Mouse (Mus musculus) CH12F3 (cell line): ENCODE results near the gene Gcsam.

Experiments
- in situ Hi-C: fragments of 300-500 bp; cut with MboI; formaldehyde crosslinking; loops from 2 replicates; pipeline ENCODE4 v1.14.3; 2020; ENCODE audit warnings: low sequenced_read_pairs

Gcsam gene

DNA sequence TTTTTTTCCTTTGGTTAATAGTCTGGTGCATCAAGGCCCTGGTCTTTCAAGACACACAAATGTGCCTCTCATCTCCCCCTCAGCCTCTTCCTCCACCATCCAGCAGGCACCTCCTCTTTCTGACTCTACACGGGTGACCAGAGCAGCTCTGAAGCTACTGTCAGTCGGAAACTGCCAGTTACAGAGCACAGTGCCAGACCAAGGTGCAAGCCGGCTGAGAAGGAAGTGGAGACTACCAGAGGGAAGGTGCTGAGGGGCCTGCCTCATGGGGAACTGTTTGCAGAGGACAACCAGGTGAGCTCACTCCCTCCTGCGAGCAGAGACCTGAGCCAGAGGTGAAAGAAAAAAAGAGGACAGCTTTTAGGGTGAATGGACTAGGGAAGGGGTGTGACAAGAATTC, at the start of gene Gcsam:
Gene Gcsam (plus strand): TSS at position 114 of the 400 bp plus-strand sequence.
- in situ Hi-C loops = no loop called here

DNA sequence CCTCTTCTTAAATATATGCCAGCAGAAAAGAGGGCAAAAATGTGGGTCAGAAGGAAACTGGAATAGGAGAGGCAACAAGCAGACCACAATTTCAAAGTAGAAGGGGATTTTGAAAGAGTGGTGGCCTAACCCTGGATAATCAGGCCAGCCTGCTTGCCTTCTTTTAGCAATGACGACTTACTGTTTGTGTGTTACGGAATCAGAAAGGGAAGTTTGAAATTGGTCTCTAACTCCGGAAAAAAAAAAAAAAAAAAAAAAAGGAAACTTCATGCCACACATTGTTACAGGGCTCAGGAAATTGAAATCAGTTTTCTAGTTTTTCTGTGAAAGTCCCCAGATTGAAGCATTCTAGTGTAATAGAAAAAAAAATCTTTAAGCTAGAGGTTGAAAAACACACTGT, 48.4 kb upstream of the Gcsam start:
- in situ Hi-C loops = no loop called here

DNA sequence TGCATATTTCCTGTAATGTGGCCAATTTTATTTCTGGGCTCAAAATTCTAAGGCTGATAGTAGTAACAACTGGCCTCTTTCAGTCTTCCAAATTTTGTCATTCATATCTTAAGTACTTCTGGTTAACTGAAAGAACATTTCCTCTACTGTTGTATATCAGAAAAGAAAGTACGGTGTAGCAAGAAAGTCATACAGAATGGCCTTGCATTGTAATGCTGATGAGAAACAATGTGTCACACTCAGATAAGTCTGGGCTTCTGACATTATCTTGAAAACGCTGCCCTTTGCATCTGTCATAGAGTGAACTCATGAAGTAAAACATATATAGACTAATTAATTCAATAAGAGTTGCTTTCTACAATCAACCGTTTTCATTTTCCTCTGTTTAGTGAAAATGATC, 37.9 kb upstream of the Gcsam start:
- in situ Hi-C loops = no loop called here

DNA sequence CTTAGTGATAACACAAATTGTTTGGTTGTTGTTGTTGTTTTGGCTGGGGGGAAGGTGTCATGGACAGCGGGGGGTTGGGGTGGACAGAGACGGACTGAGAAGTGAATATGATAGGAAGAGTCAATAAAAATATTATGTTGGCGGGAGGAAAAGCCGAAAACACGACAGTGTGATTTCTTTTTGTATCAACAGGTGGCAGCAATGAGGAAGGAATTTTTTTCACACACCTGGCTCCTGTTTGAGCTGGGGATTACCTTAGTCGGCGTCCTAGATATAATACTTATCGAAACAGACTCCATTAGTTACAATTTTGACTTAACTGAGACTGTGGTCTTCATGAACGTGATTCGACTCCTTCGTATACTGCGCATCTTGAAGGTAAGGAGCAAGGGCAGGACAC, 30.3 kb upstream of the Gcsam start:
- in situ Hi-C loops = no loop called here

DNA sequence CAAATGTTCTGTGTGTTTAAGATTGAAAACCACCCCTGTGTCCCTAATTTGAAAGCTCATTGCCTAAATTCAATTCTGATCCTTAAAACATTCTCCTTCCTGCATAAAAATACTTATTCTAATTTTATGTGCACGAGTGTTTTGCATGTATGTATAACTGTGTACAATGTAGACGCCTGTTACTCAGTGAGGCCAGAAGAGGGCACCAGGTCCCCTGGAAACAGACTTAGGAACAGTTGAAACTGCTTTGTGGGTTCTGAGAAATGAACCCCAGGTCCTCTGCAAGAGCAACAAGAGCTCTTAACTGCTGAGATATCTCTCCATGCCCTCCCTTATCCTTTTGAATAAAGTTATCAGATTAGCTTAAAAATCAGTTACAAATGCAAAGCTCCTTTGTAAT, 27.7 kb upstream of the Gcsam start:
- in situ Hi-C loops = no loop called here

DNA sequence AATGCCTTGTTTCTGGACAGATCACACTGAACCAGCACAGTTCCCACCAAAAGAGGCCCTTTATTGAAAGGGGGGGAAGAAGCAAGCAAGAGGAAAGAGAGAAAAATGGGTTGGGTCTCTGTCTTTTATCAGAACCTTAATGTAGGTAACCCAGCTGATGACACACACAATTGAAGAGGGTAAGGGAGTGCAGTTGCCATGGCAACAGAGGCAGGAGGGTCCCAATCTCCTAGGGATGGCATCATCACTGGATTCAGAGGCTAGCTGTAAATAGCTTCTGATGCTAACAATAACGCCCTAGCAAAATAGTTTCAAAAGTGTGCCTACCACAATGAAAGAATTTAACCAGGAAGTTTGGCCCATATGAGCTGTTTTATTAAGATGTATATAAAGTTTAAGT, 16.5 kb upstream of the Gcsam start:
- in situ Hi-C loops = no loop called here

DNA sequence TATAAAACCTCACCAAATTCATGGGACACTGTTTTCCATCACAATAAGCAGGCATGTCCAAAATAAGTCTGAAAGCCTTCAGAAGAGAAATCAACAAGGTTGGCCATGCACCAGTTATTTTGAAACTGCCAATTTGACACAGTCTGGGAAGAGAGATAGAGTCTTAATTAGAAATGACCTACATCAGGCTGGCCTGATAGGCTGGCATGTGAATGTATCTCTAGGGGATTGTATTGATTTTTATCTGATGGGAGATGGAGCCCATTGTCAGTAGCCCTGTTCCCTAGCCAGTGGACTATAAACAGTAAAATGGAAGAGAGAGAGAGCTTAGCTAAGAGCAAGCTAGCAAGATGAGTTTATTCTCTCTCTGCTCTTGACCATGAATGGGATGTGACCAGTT, 14.7 kb upstream of the Gcsam start:
- in situ Hi-C loops = no loop called here

DNA sequence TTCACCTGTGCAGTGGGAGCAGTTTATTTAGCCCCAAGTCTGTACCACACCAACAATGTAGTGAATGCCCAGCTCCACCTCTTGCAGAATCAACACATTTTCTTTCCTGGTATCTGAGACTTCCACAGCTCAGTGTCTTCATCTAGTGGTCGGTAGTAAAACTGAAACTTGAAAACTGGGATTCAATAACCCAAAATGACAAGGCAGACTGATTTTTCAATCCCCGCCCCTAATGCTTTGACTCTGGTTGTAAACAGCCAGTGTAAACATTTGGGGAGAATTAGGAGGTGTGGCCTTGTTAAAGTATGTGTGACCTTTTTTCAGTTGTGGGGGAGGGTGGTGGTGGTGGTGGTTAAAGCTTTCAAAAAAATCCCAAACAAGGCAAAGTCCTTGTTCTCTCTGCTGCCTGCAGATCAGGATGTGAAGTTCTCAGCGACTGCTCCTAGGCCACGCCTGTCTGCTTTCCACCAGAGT, 1.7 kb upstream of the Gcsam start:
- in situ Hi-C loops = no loop called here

DNA sequence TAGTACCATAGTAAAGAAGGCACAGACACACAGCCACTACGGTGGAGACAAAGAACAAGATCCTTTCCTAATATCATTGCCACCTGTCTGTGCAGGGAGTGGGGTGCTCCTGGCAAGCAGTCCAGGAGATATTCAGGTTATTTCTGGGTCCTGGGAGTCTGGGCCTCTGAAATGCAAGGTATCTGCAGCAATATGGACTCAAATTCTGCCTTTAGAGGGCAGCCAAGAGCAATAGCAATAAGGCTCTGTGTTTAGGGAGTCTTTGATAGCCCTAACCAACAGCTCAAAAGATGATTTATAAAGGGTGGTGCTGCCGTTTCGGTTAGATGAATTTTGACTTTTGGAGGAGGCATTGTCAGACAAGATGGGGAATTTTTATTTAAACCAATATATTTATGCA, 880 bp upstream of the Gcsam start:
- in situ Hi-C loops = no loop called here

DNA sequence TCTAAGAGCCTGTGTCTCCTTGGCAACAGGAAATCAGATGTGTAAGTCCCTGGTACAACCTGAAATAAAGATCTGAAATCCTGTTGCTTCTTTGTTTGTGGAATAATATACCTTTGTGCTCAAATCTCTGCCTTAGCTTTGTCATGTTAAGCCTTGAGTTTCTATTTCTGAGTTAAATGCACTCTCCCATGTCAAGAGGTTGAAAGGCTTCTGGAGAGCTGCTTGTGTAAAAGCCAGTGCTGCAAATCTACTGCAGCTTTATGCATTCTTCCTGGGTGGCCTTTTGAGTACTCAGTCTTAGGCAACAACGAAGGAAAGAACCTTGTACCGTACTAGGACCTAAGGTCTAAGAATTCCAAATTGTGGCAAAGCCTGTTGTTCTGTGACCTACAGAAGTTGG, 3.1 kb downstream of the Gcsam start:
- in situ Hi-C loops = no loop called here

DNA sequence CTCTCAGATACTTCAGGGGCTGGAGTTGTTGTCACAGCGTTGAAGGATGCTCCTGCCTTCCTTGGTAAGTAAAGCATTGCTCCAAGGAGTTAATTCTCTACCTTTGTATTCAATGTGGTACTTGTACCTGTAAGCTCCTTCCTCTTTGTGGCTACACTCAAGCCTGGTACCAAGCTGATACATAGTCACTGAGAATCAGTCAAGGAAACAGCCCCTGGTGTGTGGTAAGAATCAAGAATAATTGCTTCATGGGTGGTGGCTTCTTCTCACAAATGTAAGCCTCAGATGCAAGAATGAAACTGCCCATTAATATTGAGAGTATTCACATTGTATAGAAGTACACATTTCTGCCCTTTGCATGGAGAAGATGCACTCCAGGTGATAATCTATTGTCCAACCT, 5.8 kb downstream of the Gcsam start:
- in situ Hi-C loops = no loop called here

DNA sequence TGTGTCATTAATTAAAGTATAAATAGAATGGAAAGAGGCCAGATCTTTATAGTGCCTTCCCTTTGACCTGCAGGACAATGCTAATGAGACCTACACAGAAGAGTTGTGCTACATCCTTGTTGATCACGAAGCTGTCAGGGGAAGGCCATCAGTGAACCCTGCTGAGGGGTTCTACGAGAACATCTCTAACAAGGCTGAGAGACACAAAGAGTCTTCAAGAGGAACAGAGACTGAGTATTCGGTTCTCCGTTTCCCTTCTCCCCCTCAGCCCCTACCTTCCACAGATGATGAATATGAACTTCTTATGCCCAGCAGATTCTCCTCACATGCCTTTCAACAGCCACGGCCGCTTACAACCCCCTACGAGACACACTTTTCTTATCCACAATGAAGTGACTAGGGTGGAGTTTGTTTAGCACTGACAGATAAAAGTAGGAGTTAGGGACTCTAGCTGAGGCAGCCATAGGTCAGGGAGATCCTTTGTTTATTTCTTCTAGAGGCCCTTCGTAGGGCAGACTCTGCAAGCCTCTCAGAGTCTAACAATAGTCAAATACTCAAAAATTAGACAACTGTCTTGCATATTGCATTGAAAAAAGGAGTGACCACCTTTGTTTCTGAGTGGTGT, 9.7 kb downstream of the Gcsam start:
- in situ Hi-C loops = loop anchor here (10.0 kb wide), 1 partner anchor 425 kb away; no protein-coding TSS in a partner anchor

DNA sequence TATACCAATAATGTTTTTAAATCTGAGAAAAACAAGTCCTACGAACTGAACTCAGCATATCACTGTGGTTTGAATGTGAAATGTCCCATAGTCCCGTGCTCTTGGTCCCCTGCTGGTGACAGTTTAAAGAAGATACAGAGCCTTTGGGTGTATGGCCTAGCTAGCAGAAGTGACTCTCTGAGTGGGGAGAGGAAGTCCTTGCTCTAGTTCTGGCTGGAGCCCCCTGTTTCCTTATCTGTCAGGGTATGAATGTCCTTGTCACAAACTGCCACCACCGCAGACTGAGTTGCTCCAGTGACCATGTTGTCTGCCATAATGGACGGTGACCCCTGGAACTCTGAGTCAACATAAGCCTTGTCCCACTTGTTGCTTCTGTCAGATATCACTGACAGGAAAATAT, 13.1 kb downstream of the Gcsam start:
- in situ Hi-C loops = loop anchor here (10.0 kb wide), 1 partner anchor 428 kb away; no protein-coding TSS in a partner anchor

DNA sequence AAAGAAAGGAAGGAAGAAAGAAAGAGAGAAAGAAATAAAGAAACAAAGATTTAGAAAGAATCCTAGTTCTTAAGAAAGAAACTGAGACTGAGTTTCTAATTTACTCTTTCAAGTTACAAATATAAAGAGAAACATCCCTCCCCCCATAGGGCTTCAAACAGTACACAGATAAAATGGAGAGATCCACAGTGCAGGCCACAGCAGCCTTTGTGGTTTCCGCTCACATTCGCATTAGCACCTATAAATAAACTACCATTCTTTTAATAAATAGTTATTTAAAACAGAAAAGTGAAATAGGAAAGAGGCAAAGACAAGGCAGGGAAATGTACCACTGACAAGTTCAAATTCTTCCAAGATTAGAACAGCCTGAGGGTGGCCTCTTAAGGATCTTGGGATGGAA, 14.6 kb downstream of the Gcsam start:
- in situ Hi-C loops = loop anchor here (10.0 to 25.0 kb wide), 2 partner anchors 430 to 887 kb away; partner anchors contain the start of gene Gtpbp8

DNA sequence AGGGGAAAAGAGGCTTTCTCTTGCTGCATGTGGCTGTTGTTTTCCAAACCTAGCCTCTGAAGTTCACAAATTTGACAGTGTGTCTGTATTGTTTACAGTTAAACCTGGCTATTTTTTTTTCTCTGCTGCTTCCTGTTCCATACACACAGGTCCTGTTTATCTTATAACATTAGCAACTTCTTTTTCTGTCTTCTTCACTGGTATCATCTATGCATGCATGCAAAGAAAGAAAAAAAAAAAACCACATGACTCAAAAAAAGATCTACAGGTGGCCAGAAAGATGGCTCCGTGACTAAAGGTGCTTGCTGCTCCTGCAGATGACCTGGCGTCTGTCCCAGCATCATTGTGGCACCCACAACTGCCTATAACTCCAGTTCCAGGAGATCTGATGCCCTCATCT, 15.2 kb downstream of the Gcsam start:
- in situ Hi-C loops = loop anchor here (10.0 to 25.0 kb wide), 2 partner anchors 431 to 888 kb away; partner anchors contain the start of gene Gtpbp8

DNA sequence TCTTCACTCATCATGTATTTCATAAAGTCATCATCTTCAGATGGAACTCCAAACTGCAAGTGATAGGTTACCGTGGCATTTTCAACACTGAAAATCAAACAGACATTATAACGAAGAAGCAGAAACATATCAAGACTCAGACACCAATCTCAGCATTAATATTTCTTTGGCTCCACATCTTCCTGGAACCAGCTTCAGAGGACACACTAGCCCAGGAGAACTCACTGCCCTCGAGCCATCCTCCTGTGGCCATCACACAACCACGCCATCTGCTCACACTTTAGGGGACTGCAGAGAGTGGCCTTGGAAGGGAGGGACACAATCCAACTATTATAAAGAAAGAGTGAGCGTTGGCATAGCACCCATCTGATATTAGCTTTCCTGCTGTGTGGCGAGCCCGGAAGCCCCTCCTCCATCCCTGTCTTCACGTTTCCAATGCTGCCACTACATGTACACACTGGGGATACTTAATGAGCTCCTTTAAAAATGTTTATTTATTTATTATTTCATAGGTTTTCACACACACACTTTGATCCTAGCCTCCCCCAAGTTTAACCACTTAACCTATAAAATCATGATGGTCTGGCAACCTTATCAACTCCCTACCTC, 19.4 kb downstream of the Gcsam start:
- in situ Hi-C loops = loop anchor here (10.0 to 25.0 kb wide), 2 partner anchors 435 to 892 kb away; partner anchors contain the start of gene Gtpbp8

DNA sequence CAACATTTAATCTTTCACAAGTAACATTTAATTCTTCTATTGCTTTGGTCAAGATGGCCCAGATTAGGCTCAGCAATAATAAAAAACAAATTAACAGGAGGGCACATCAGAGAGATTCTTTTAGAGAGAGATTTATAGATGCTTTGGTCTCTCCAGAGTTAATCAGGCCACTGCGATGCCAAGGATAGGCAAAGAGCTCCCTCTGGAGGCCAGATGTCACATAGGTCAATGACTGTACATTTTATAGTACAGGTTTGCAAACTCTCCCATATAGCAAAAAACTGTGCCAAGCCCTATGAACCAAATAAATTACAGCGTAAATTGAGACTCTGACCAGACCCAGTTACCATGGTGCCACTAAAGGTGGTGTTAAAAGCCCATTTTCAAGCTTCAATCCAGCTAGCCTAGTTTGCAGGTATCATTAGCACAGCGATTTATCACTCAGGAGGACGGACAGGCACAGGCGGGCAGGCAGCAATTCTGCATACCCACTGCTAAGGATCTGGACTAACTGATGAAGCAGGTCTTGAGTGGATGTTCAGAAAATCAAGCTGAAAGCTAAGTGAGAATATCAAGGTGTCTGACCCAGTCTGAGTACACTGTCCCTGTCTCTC, 20.3 kb downstream of the Gcsam start:
- in situ Hi-C loops = loop anchor here (25.0 kb wide), 1 partner anchor 893 kb away; the partner anchor contains the start of gene Gtpbp8

DNA sequence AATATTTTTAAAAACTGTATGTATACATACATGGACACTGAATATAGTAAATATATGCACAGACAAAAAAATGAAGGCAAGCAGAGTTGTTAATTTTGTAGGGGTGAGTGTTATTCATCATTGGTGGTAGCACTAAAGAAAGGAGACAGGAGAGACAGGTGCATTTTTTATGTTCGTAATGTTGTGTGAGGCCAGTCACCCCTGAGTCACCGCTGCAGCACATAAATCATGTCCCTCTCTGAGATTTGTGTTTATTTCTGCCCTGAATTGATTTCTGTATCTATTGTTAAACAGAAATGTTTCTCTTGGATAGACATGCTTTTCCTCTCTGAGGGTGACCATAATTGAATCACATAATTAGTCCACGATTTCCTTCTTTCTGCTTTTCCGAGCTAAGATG, 22.2 kb downstream of the Gcsam start:
- in situ Hi-C loops = loop anchor here (25.0 kb wide), 1 partner anchor 895 kb away; the partner anchor contains the start of gene Gtpbp8

DNA sequence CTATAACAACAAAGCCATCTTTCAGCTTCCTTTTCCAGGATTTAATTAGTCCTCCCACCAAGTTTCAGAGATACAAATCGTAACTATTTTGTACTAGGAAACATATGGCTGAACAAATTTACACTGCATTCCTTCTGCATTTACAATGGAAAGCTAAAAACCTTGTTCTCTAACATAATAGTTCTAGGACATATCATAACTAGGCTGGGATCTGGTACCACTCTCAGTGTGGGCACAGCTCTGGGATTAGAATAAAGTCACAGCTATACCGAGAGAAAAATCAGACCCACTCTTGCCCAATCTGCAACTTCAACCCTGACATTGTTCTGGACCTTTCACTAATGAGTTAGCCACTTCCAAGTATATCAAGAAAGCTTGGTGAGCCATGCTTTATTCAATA, 25.6 kb downstream of the Gcsam start:
- in situ Hi-C loops = loop anchor here (25.0 kb wide), 1 partner anchor 899 kb away; the partner anchor contains the start of gene Gtpbp8

DNA sequence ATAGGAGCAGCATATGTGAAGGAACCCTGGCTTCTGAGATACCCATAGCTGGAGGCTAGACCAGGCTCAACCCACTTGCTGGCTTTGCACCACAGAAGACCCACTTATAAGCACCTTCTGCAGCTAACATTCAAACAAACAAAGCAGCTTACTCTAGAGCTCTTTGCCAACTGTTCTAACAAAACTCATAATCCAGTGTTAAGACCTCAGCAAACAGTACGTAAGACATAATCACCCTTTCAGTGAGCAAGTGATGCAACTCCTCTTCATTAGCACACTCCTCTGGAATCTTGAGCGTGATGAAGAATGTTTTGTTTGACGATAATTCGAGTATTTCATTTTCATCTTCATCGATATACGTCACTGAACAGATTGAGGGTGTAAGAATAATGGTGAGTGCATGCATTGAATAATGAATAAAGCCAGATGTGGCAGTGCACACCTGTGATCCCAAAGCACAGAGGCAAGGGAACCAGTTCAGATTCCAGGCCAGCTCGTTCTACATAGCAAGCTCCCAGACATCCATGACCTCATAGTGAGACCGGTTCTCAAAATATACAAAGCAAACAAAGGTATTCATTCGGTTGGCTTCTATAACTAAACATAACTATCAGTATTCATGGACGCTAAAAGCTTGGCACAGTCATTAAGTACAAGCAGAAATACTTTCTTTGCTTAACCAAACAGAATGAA, 30.0 kb downstream of the Gcsam start:
- in situ Hi-C loops = loop anchor here (25.0 kb wide), 1 partner anchor 903 kb away; the partner anchor contains the start of gene Gtpbp8

DNA sequence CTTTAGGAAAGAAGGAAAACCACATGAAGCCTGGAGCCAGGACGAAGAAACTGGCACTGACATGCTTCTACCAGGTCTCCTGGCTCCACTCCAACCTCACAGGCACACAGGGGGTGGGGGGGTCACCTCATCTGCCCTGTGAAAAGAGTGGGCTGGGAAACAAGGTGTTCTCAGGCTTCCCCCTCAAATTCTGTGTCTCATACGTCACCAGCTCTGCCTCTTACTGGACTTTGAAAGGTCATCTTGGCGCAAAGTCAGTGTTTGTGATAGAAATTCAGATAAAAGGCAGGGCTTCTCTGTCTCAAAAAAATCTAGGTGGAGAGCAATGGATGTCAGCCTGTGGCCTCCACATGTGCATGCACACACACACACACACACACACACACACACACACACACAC, 31.1 kb downstream of the Gcsam start:
- in situ Hi-C loops = loop anchor here (25.0 kb wide), 1 partner anchor 904 kb away; the partner anchor contains the start of gene Gtpbp8
